Mouse (Mus musculus): ENCODE data around the gene Ppfibp2.
A peak's percentile ranks its signal among the peaks of the same experiment; 100 is the strongest.

Gene Ppfibp2

DNA sequence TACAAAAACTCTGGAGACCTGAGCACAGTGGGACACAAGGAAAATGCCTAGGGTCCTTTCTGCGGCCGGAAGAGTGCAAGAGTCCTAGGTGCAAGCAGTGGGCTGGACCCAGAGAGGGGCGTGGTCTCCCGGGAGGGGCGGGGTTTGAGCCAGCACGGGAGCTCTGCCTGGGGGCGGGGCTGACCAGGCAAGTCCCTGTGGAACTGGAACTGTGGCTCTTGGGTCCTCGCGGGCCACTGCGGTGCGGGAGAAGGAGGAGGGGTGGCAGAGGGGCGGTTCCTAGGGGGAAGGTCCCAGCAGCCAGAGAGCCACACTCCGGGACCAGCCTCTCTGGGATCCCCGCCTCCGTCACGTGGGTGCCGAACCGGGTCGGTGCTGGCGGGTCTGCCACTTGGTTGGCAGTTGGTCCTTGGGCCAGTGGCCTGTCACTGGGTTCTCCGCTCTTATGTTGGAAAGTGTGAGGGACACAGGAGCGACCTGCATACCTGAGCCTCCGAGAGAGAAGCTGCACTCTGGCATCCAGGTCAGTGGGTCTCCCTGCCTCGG is at the start of gene Ppfibp2:
Gene Ppfibp2, plus strand, starts transcription at position 351 of the 546 bp plus-strand sequence.
- DNase-seq, result peak; percentile 93

GRCm38 (mm10) chr7:107547872-107548271 is 47.1 kb upstream of the Ppfibp2 start:
- DNase-seq, result no peak

- DNase-seq, result no peak
These were observed 41.5 kb upstream of the Ppfibp2 start for GRCm38 (mm10) chr7:107553461-107553860.

GRCm38 (mm10) chr7:107555906-107556305 is 39.1 kb upstream of the Ppfibp2 start:
- no peak for DNase-seq

- DNase-seq, result no peak
These were observed 34.3 kb upstream of the Ppfibp2 start for GRCm38 (mm10) chr7:107560675-107561074.

DNA sequence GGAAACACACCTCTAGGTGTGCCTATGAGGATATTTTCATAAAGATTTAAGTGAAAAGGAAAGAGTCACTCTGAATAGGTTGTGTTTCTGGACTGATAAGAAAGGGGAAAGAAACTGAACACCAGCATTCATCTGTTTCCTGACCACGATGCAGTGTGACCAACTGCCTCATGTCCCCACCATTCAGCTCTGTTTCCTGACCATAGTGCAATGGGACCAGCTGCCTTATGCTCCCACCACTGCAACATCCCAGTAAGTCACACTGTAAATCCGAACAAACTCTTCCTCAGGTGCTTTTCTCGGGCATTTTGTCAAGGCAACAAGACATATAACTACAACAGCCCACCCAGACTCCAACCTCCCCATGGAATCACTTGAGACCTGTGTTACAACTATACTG is 33.4 kb upstream of the Ppfibp2 start:
- DNase-seq, result no peak

- DNase-seq, result no peak
These were observed 31.3 kb upstream of the Ppfibp2 start for GRCm38 (mm10) chr7:107563727-107564126.

- DNase-seq, result peak; percentile 57
These were observed 27.7 kb upstream of the Ppfibp2 start, which contains the start of gene Olfml1 for GRCm38 (mm10) chr7:107567261-107567671. Gene Olfml1, plus strand, starts transcription at chr7:107567446.

DNA sequence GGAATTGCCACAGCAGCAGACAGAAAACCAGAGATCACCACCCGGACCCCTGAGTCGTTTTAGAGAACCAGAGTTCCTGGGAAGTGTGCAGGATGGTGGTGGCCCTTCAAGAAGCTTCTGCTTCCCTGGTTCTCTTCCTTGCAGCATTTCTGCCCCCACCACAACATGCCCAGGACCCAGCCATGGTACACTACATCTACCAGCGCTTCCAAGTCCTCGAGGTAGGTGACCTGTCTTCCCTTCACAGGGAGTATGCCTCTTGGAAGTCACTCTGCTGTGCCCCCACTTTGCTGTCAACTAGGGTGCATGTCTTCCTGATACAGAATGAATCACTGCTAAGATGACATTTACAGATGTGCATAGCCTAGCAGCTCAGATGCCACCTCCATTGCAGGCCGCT is 27.3 kb upstream of the Ppfibp2 start:
- DNase-seq, result no peak

- DNase-seq, result no peak
These were observed 26.0 kb upstream of the Ppfibp2 start for GRCm38 (mm10) chr7:107568971-107569370.

DNA sequence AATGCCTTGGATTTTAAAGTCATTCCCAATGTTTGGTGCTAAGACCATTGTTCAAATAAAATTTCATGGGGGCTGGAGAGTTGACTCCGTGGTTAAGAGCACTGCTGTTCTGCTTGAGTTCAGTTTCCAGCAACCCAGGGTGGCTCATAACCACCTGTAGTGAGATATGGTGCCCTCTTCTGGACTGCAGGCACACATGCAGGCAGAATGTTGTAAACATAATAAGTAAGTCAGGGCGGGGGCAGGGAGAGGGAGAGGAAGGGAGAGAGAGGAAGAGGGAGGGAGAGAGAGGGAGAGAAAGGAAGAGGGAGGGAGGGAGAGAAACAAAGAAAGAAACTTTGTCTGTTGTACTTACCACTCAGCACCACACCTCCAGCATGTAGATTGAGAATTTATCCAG is 21.2 kb upstream of the Ppfibp2 start:
- DNase-seq, result no peak

GRCm38 (mm10) chr7:107574276-107574675 is 20.7 kb upstream of the Ppfibp2 start:
- DNase-seq, result no peak

- peak; percentile 86 for DNase-seq
These were observed 2.4 kb upstream of the Ppfibp2 start for GRCm38 (mm10) chr7:107592641-107593040.

DNA sequence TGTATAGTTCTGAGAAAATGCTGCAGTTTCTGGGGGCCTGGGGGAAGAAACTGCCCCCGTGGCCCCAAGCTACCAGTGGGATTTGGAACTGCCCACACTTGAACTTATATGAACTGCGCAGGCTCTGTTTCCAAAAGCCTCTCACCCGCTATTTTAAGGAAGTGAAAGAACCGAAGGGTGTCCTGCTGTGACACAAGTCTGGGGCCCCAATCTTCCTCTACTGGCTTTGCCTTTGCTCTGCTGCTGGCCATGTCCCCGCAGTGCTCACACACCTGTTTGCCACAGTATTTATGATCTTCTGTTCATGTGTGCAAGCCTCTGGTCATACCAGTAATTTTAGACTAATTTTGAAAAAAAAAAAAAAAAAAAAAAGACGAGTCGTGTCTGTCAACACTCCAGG is 1.1 kb upstream of the Ppfibp2 start:
- DNase-seq, result peak; percentile 18

DNA sequence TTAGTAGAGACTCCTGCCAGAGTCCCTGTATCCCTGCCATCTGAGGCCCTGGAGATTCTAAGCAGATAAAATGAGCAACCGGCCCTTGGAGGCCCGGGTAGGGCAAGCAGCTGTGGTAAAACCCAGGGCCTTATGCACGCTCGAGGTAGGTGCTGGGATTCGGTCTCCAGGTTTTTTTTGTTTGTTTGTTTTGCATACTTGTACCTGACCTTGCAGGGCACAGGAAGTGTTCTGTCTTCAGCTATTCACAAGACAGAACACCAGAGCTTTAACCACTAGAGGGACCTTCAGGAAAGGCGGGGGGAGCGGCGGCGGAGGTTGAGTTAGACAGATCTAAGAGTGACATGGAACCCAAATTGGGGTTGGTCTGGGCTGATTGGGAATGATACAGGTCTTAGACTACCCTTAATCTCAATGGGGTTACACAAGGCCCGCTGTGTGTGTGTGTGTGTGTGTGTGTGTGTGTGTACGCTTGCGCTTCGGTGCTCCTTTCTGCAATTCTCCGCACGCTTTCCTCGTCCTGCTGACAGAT is 616 bp upstream of the Ppfibp2 start:
- DNase-seq, result peak; percentile 23

GRCm38 (mm10) chr7:107595426-107595825 is 419 bp downstream of the Ppfibp2 start:
- DNase-seq, result no peak

DNA sequence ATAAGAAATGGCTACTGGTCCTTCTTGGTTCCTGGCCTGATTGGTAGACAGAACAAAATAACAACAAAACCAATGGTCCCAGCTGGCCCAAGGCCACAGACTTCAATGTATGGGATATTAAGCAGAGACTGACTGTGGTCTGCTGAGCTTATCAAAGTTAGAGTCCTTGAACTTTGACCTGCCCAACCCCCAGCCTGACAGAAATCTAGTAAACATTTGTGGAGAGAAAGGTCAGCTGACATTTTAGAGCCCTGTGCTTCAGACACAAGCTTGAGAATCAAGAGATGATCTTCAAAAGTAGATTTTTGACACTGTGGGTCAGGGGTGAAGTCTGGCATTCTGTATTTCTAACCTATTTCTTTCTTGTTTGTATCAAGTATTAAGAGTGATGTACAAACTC is 1.7 kb downstream of the Ppfibp2 start:
- DNase-seq, result no peak

DNA sequence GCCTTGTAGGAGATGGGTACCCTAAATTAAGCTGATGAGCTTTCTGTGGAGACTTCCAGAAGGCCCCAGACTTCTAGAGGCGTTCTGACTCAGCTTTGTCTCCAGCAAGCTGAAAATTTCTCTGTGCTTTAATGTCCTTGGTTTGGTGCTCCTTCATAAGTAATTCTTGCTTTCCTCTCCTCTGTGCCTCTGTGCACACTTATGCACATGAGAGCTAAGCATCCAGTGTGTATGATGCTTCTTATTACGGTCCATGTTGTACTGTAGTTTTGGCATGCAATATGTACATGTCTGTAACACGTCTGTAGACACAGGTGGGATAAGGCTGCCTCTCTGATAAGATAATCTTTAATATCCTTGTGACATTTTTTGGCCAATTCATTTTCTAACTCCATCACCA is 2.9 kb downstream of the Ppfibp2 start:
- DNase-seq, result no peak

GRCm38 (mm10) chr7:107600651-107601050 is 5.6 kb downstream of the Ppfibp2 start:
- no peak for DNase-seq

DNA sequence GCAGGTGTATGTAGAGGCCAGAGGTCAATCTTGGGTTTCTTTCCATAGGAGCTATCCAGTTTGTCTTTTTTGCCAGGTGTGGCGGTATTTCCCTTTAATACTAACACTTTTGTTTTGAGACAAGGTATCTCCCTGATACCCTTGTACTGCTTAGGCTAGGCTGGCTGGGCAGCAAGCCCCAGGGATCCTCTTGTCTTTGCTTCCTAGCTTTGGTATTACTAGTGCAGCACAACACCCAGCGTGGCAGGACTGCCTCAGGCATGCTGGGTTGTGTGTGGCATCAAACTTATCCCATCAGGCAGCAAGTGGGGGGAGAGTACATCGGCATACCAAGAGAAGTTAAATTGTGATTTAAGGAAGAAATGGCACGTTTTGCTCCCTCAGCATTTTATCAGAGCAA is 7.5 kb downstream of the Ppfibp2 start:
- DNase-seq, result no peak

- DNase-seq, result no peak
These were observed 7.9 kb downstream of the Ppfibp2 start for GRCm38 (mm10) chr7:107602913-107603312.

- DNase-seq, result no peak
These were observed 12.8 kb downstream of the Ppfibp2 start for GRCm38 (mm10) chr7:107607766-107608165.

GRCm38 (mm10) chr7:107609622-107610255 is 14.7 kb downstream of the Ppfibp2 start:
- DNase-seq, result no peak

DNA sequence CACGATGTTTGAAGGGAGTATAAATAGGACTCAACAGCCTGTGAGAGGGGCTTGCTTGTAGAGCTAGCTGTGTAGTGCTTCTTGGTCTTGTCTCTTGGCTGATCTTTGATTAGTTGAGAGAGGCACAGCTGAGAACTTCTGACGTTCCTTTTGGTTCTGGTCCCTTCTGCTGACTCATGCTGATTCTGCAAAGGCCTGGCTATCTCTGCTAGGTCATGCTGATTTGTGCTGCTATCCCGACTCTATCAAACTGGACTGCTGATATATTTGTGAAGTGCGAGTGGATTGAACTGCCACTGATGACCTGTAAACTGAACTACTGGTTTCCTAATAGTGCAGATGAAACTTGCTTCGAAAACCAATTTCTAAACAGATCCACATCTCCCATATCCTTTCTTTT is 15.9 kb downstream of the Ppfibp2 start:
- no peak for DNase-seq

Data from layer of hippocampus, adult 9-11 months (tissue).